34 mouse cellular contexts compared by ENCODE assay signal in genomic region chr11:68504913-68505312, GRCm38 (mm10). TPM values are rescaled to one million over a fixed set of nuclear protein-coding genes. Genes with fewer than 3 reads are reported as not detected.
DNase-seq lines count a peak whose midpoint lies in the region; ATAC-seq and TF ChIP-seq lines count a peak whose summit lies in the region.
"Had no signal": no experiment of that assay in that cellular context is flagged by ENCODE, and none has a peak within 500 bp of the region (broad histone marks: within the 10 kb centered on the region; RNA-seq: fewer than 3 reads in every experiment).

No protein-coding gene starts in this region.

- no peaks in the 10 kb centered on the region for H3K36me3 ChIP-seq in heart, postnatal 0 days (replicated peaks; ENCODE audit: control insufficient read depth, insufficient read depth, low read length)
- no peaks in the 10 kb centered on the region for H3K36me3 ChIP-seq in heart, embryonic 10.5 days
- no peaks in the 10 kb centered on the region for H3K36me3 ChIP-seq in lung, embryonic 14.5 days (ENCODE audit: insufficient read depth)
- H3K36me3 ChIP-seq: embryonic facial prominence, embryonic 15.5 days; forebrain, embryonic 12.5 days; hindbrain, embryonic 12.5 days; intestine, embryonic 15.5 days; limb, embryonic 13.5 days; liver, embryonic 12.5 days; midbrain, embryonic 13.5 days; neural tube, embryonic 13.5 days had no signal

- peaks cover 9% of the 10 kb centered on the region for H3K4me1 ChIP-seq in heart, postnatal 0 days (ENCODE audit: control insufficient read depth, insufficient read depth)
- peaks cover 8% of the 10 kb centered on the region for H3K4me1 ChIP-seq in heart, embryonic 10.5 days
- no peaks in the 10 kb centered on the region for H3K4me1 ChIP-seq in lung, embryonic 14.5 days (ENCODE audit: insufficient read depth)
- peaks cover 10% of the 10 kb centered on the region; the same call in 1 of the 2 replicates for H3K4me1 ChIP-seq in brown adipose tissue, adult 24 weeks (ENCODE audit: control insufficient read depth, insufficient read depth, insufficient read length, low read length)
- H3K4me1 ChIP-seq: embryonic facial prominence, embryonic 15.5 days; forebrain, embryonic 12.5 days; limb, embryonic 13.5 days; midbrain, embryonic 13.5 days; neural tube, embryonic 13.5 days had no signal

- peak overlapping the region; percentile 1; the same call in 1 of the 2 replicates for H3K4me3 ChIP-seq in heart, postnatal 0 days (ENCODE audit: low read depth, low read length)
- no peak overlapping the region for H3K4me3 ChIP-seq in heart, embryonic 10.5 days
- H3K4me3 ChIP-seq in lung, embryonic 14.5 days (ENCODE audit: low read depth, low read length): no peak overlapping the region
- H3K4me3 ChIP-seq in brown adipose tissue, adult 24 weeks (ENCODE audit: insufficient read depth, low read depth, low read length): peak overlapping the region; percentile 73
- H3K4me3 ChIP-seq: embryonic facial prominence, embryonic 15.5 days; forebrain, embryonic 12.5 days; hindbrain, embryonic 12.5 days; intestine, embryonic 15.5 days; limb, embryonic 13.5 days; liver, embryonic 12.5 days; midbrain, embryonic 13.5 days; neural tube, embryonic 13.5 days had no signal

- 75% methylated on average over 11 of the region's 11 CpGs for WGBS in heart, postnatal 0 days
- WGBS in heart, embryonic 10.5 days: 79% methylated on average over 11 of the region's 11 CpGs
- 72% methylated on average over 11 of the region's 11 CpGs for WGBS in lung, embryonic 14.5 days

- ATAC-seq in heart, postnatal 0 days (ENCODE audit: insufficient read depth, low read depth): no peak
- no peak for ATAC-seq in lung, embryonic 14.5 days (ENCODE audit: insufficient read depth)
- ATAC-seq: forebrain, postnatal 0 days; hindbrain, postnatal 0 days; intestine, embryonic 15.5 days; liver, embryonic 12.5 days; midbrain, embryonic 13.5 days had no signal

- DNase-seq in heart, adult 11 months: peak; percentile 70
- DNase-seq in heart, postnatal 4 days: no peak
- DNase-seq in heart, postnatal 0 days (ENCODE audit: low spot score): no peak
- no peak for DNase-seq in heart, embryonic 10.5 days (ENCODE audit: low spot score)
- DNase-seq in lung, embryonic 14.5 days: no peak
- DNase-seq in lung, postnatal 4 days: no peak
- DNase-seq: adrenal gland, postnatal 14 days; cerebellum, adult 18-20 months; cerebellum, postnatal 10 days; forebrain, postnatal 0 days; gastrocnemius, postnatal 14 days; kidney, adult 8-10 months; kidney, postnatal 25 days; lung, adult 2 months; right cerebral cortex, postnatal 4 days; thymus, adult 18-20 months; thymus, postnatal 4 days had no signal

- no peak for TF ChIP-seq EP300 in heart, postnatal 0 days (IDR thresholded peaks at IDR 0.05; ENCODE audit: low read depth)

- no peak overlapping the region; the same call in 1 of the 2 replicates for H3K9ac ChIP-seq in heart, postnatal 0 days (replicated peaks; ENCODE audit: low read depth, low read length)
- H3K9ac ChIP-seq in lung, embryonic 14.5 days: no peak overlapping the region
- H3K9ac ChIP-seq: embryonic facial prominence, embryonic 15.5 days; forebrain, embryonic 12.5 days; forebrain, postnatal 0 days; hindbrain, embryonic 12.5 days; intestine, embryonic 15.5 days; limb, embryonic 13.5 days; liver, embryonic 12.5 days; midbrain, embryonic 13.5 days; neural tube, embryonic 13.5 days had no signal

- H3K9me3 ChIP-seq in heart, postnatal 0 days (replicated peaks; ENCODE audit: control insufficient read depth, low read length): no peaks in the 10 kb centered on the region
- H3K9me3 ChIP-seq in heart, embryonic 10.5 days: no peaks in the 10 kb centered on the region
- no peaks in the 10 kb centered on the region for H3K9me3 ChIP-seq in lung, embryonic 14.5 days (ENCODE audit: low read depth, low read length)
- H3K9me3 ChIP-seq: embryonic facial prominence, embryonic 15.5 days; forebrain, embryonic 12.5 days; hindbrain, embryonic 12.5 days; intestine, embryonic 15.5 days; limb, embryonic 13.5 days; liver, embryonic 12.5 days; midbrain, embryonic 13.5 days; neural tube, embryonic 13.5 days had no signal

- no peak overlapping the region for H3K27ac ChIP-seq in heart, postnatal 0 days (ENCODE audit: low read depth)
- no peak overlapping the region for H3K27ac ChIP-seq in heart, embryonic 10.5 days
- H3K27ac ChIP-seq in lung, embryonic 14.5 days (ENCODE audit: low read depth): no peak overlapping the region
- no peak overlapping the region for H3K27ac ChIP-seq in brown adipose tissue, adult 24 weeks (replicated peaks; ENCODE audit: low read depth, low read length)
- H3K27ac ChIP-seq: embryonic facial prominence, embryonic 15.5 days; forebrain, embryonic 12.5 days; hindbrain, embryonic 12.5 days; hindbrain, postnatal 0 days; intestine, embryonic 15.5 days; limb, embryonic 13.5 days; liver, embryonic 12.5 days; macrophage; midbrain, embryonic 13.5 days; neural tube, embryonic 13.5 days; stomach, postnatal 0 days had no signal

- TF ChIP-seq CTCF in heart, postnatal 0 days (IDR thresholded peaks at IDR 0.05; ENCODE audit: low read depth): no peak
- no peak for TF ChIP-seq CTCF in lung, embryonic 14.5 days (IDR thresholded peaks at IDR 0.05; ENCODE audit: low read depth)

- H3K27me3 ChIP-seq in heart, postnatal 0 days (ENCODE audit: control insufficient read depth, insufficient read depth, low read length): no peaks in the 10 kb centered on the region
- H3K27me3 ChIP-seq in heart, embryonic 10.5 days (ENCODE audit: insufficient read depth, poor library complexity, severe bottlenecking): peaks cover 28% of the 10 kb centered on the region; the same call in 1 of the 2 replicates
- no peaks in the 10 kb centered on the region for H3K27me3 ChIP-seq in lung, embryonic 14.5 days (ENCODE audit: insufficient read depth, low read length)
- H3K27me3 ChIP-seq: embryonic facial prominence, embryonic 15.5 days; forebrain, embryonic 12.5 days; hindbrain, embryonic 12.5 days; intestine, embryonic 15.5 days; limb, embryonic 13.5 days; midbrain, embryonic 13.5 days; neural tube, embryonic 13.5 days had no signal

- H3K4me2 ChIP-seq in heart, postnatal 0 days (ENCODE audit: low read depth, low read length): peak overlapping the region; percentile 49
- H3K4me2 ChIP-seq in lung, embryonic 14.5 days: peak overlapping the region; percentile 44; the same call in 1 of the 2 replicates
- H3K4me2 ChIP-seq: embryonic facial prominence, embryonic 15.5 days; forebrain, embryonic 12.5 days; hindbrain, embryonic 12.5 days; intestine, embryonic 15.5 days; limb, embryonic 13.5 days; liver, embryonic 12.5 days; midbrain, embryonic 13.5 days; neural tube, embryonic 13.5 days had no signal

RNA-seq across cellular contexts. Expression of gene Pik3r6, which starts 2.1 kb away (rescaled TPM):
- total RNA-seq in heart, postnatal 4 days (2021): 1 to 10 TPM; 5.0 to 6.1 TPM
- 5.4 and 8.8 TPM in 2 replicates for total RNA-seq in heart, postnatal 0 days (2014; rRNA removed; ENCODE audit: low replicate concordance)
- 4.7 and 5.0 TPM in 2 replicates for polyA plus RNA-seq in heart, postnatal 0 days (2015; fragmentation: Nextera tagmentation; extraction: Ambion mirVana)
- 1.9 and 2.2 TPM in 2 replicates for polyA plus RNA-seq in heart, embryonic 10.5 days (2016; fragmentation: Nextera tagmentation; extraction: Ambion mirVana)
- 4.3 and 5.6 TPM in 2 replicates for polyA plus RNA-seq in lung, embryonic 14.5 days (2014; fragmentation: Nextera tagmentation; extraction: Ambion mirVana)
- polyA plus RNA-seq in brown adipose tissue, adult 24 weeks (2012; ENCODE audit: insufficient read depth, insufficient read length, missing spikeins): 1.7 and 3.3 TPM in 2 replicates

RNA-seq across cellular contexts. Expression of gene Mfsd6l, which starts 51.1 kb away (rescaled TPM):
- total RNA-seq in heart, postnatal 4 days (2021): under 1 TPM; 0.36 to 0.60 TPM
- total RNA-seq in heart, postnatal 0 days (2014; rRNA removed; ENCODE audit: low replicate concordance): 0.08 TPM in 1 of 2 replicates, not detected in the other
- 0.08 and 0.27 TPM in 2 replicates for polyA plus RNA-seq in heart, postnatal 0 days (2015; fragmentation: Nextera tagmentation; extraction: Ambion mirVana)
- 0.06 and 0.16 TPM in 2 replicates for polyA plus RNA-seq in heart, embryonic 10.5 days (2016; fragmentation: Nextera tagmentation; extraction: Ambion mirVana)
- polyA plus RNA-seq in lung, embryonic 14.5 days (2014; fragmentation: Nextera tagmentation; extraction: Ambion mirVana): 1.5 TPM in 2 replicates
- polyA plus RNA-seq in brown adipose tissue, adult 24 weeks (2012; ENCODE audit: insufficient read depth, insufficient read length, missing spikeins): not detected in 2 replicates
- total RNA-seq: common myeloid progenitor, adult 5-6 weeks; gastrocnemius, postnatal 14 days; granulocyte monocyte progenitor cell, adult 5-6 weeks; layer of hippocampus, adult 8-10 months; layer of hippocampus, postnatal 25 days; megakaryocyte-erythroid progenitor cell, adult 5-6 weeks had no signal
- polyA plus RNA-seq: forebrain, embryonic 12.5 days; liver, embryonic 12.5 days; macrophage; midbrain, embryonic 13.5 days; neural tube, embryonic 13.5 days had no signal

Comparison
In these comparisons a context has a peak if more than half of its experiments do, and no peak if none do; other contexts are left out.
1. H3K4me3 ChIP-seq: peak in heart, postnatal 0 days (single experiment) and brown adipose tissue, adult 24 weeks (single experiment); none in heart, embryonic 10.5 days (single experiment) and lung, embryonic 14.5 days (single experiment).